ENCODE assay signal across 7 mouse cellular contexts in the genomic region with DNA sequence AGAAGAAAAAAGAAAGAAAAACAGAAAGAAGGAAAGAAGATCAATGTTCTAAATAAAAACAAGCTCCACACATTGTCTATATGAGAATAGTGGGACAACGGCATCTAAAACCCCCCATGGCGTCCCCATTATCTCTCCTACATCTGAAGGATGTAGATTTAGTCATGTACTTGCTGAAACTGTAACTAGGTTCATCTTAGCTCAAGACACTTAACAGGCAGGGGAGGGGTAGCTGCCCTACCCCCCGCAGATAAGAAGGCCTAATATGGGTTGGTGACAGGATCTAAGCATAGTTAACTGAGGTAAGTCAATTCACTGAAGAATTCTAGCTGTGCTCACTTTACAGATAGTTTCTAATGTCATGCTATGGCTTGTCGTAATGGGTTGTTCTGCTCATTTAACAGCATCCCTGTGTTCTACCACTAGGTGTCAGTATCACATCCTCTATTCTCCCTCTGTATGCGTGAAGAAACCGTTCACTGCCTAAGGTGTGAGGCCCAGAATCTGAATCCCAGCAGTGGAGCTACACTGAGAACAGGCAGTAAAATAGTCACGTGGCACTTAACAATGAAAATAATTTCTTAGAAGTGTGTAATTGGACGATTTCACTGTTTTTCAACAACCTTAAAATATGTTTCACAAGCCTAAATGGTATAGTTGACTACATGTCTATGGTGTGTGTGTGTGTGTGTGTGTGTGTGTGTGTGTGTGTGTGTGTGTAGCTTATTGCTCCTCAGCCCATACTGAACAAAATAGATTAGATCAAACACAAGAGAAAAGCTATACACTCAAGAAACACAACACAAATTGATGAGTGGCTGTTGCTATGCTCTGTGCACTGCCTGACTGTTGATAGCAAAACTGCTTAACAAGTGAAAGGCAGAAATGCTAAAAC. TPM values are rescaled to one million over a fixed set of nuclear protein-coding genes. Genes with fewer than 3 reads are reported as not detected.
A peak's percentile ranks its signal among the peaks of the same experiment; 100 is the strongest.
DNase-seq lines count a peak whose midpoint lies in the region; ATAC-seq and TF ChIP-seq lines count a peak whose summit lies in the region.

No protein-coding gene starts in this region.

- no peak for TF ChIP-seq EP300 in lung, postnatal 0 days (IDR thresholded peaks at IDR 0.05)

- ATAC-seq in kidney, embryonic 15.5 days (replicated peaks; ENCODE audit: low FRiP score) = peak; percentile 87
- ATAC-seq in lung, postnatal 0 days = peak; percentile 71

- no peak overlapping the region for H3K9ac ChIP-seq in kidney, embryonic 15.5 days
- no peak overlapping the region for H3K9ac ChIP-seq in lung, postnatal 0 days (replicated peaks; ENCODE audit: low read depth)

- peak; percentile 77 for DNase-seq in 3T3-L1 (ENCODE audit: low read depth, low spot score)
- DNase-seq in B cell, adult 2 months = peak; percentile 59 to 69
- peak; percentile 42 for DNase-seq in c-Kit-positive CD71-positive TER-119-positive erythroid progenitor cells, embryonic 14.5 days (ENCODE audit: low spot score)
- DNase-seq in forelimb bud, embryonic 11.5 days (ENCODE audit: low read depth, low spot score) = peak; percentile 78
- peak; percentile 81 for DNase-seq in lung, postnatal 0 days (ENCODE audit: low spot score)
- peak; percentile 82 for DNase-seq in retina, postnatal 1 day

- peak; percentile 86 for TF ChIP-seq CTCF in lung, postnatal 0 days (IDR thresholded peaks at IDR 0.05)

- no peak overlapping the region for H3K27ac ChIP-seq in kidney, embryonic 15.5 days
- H3K27ac ChIP-seq in lung, postnatal 0 days (ENCODE audit: low read length) = no peak overlapping the region

- H3K9me3 ChIP-seq in kidney, embryonic 15.5 days (replicated peaks) = no peaks in the 10 kb centered on the region
- H3K9me3 ChIP-seq in lung, postnatal 0 days (ENCODE audit: low read length) = no peaks in the 10 kb centered on the region

- H3K4me1 ChIP-seq in kidney, embryonic 15.5 days = no peaks in the 10 kb centered on the region
- no peaks in the 10 kb centered on the region for H3K4me1 ChIP-seq in lung, postnatal 0 days (ENCODE audit: insufficient read depth, low read depth, low read length)

- no peaks in the 10 kb centered on the region for H3K27me3 ChIP-seq in kidney, embryonic 15.5 days
- H3K27me3 ChIP-seq in lung, postnatal 0 days (replicated peaks; ENCODE audit: insufficient read depth, low read length) = no peaks in the 10 kb centered on the region

- no peaks in the 10 kb centered on the region for H3K36me3 ChIP-seq in kidney, embryonic 15.5 days
- no peaks in the 10 kb centered on the region for H3K36me3 ChIP-seq in lung, postnatal 0 days (ENCODE audit: insufficient read depth, low read length)

- 11% methylated on average over 8 of the region's 8 CpGs for WGBS in kidney, embryonic 15.5 days
- WGBS in lung, postnatal 0 days = 11% methylated on average over 8 of the region's 8 CpGs

- H3K4me2 ChIP-seq in kidney, embryonic 15.5 days = no peak overlapping the region
- no peak overlapping the region for H3K4me2 ChIP-seq in lung, postnatal 0 days (replicated peaks; ENCODE audit: low read depth, low read length)

- H3K4me3 ChIP-seq in kidney, embryonic 15.5 days (replicated peaks) = no peak overlapping the region
- no peak overlapping the region for H3K4me3 ChIP-seq in lung, postnatal 0 days (ENCODE audit: low read depth, low read length)

RNA-seq across cellular contexts. Expression of a gene that starts 23.7 kb away (rescaled TPM):
- polyA plus RNA-seq in kidney, embryonic 15.5 days (2015; fragmentation: Nextera tagmentation; extraction: Ambion mirVana) = 0.79 and 1.1 TPM in 2 replicates
- polyA plus RNA-seq in lung, postnatal 0 days (2015; fragmentation: Nextera tagmentation; extraction: Ambion mirVana) = 7.3 and 8.3 TPM in 2 replicates

RNA-seq across cellular contexts. Expression of a gene that starts 48.9 kb away (rescaled TPM):
- 0.10 and 0.18 TPM in 2 replicates for polyA plus RNA-seq in kidney, embryonic 15.5 days (2015; fragmentation: Nextera tagmentation; extraction: Ambion mirVana)
- 1.0 and 1.1 TPM in 2 replicates for polyA plus RNA-seq in lung, postnatal 0 days (2015; fragmentation: Nextera tagmentation; extraction: Ambion mirVana)
